Mouse (Mus musculus) MEL (cell line): ENCODE measurements around the gene Slc25a11. TPM values are rescaled to one million over a fixed set of nuclear protein-coding genes. Genes with fewer than 3 reads are reported as not detected.

Source experiments
- DNase-seq: peaks from one replicate; pipeline ENCODE4 v3.0.0; 2011; ENCODE audit warnings: low read depth, low spot score
- H3K27ac ChIP-seq: 2 replicates; pipeline ENCODE4 v1.5.1; 2012; ENCODE audit warnings: low read depth, mild to moderate bottlenecking, control low read depth, low read length, moderate library complexity; ENCODE audit not compliant: control insufficient read depth
- H3K27me3 ChIP-seq, 2 experiments: fragments of 150-350 bp in 1 of 2; sonication (generic) in 1 of 2; 2 replicates each; pipeline ENCODE4 v1.6.1; 2012; ENCODE audit warnings: low read length in 2 of 2, mild to moderate bottlenecking in 2 of 2, improper control_type of control experiment in 1 of 2, moderate library complexity in 1 of 2; ENCODE audit not compliant: insufficient read depth in 2 of 2, control insufficient read depth in 1 of 2
- H3K36me3 ChIP-seq, 2 experiments: 2 replicates each; pipeline ENCODE4 v1.6.1; 2012 to 2014; ENCODE audit warnings: low read length in 2 of 2, improper control_type of control experiment in 1 of 2, inconsistent platforms in 1 of 2, mild to moderate bottlenecking in 1 of 2; ENCODE audit not compliant: insufficient read depth in 2 of 2, control insufficient read depth in 1 of 2
- H3K4me1 ChIP-seq, 2 experiments: fragments of 150-350 bp in 1 of 2; sonication (generic) in 1 of 2; 2 replicates each; pipeline ENCODE4 v1.6.1; 2012; ENCODE audit warnings: low read length in 2 of 2, improper control_type of control experiment in 1 of 2, mild to moderate bottlenecking in 1 of 2; ENCODE audit not compliant: insufficient read depth in 2 of 2, control insufficient read depth in 1 of 2
- H3K4me3 ChIP-seq, 2 experiments: fragments of 150-350 bp in 1 of 2; sonication (generic) in 1 of 2; 2 replicates each; pipeline ENCODE4 v1.5.1; 2012; ENCODE audit warnings: low read depth in 2 of 2, low read length in 2 of 2, mild to moderate bottlenecking in 2 of 2, moderate library complexity in 2 of 2, control low read depth in 1 of 2, improper control_type of control experiment in 1 of 2; ENCODE audit not compliant: control insufficient read depth in 1 of 2, insufficient read depth in 1 of 2
- H3K79me2 ChIP-seq: 2 replicates; pipeline ENCODE4 v1.6.1; 2012; ENCODE audit warnings: mild to moderate bottlenecking, low read length, moderate library complexity; ENCODE audit not compliant: control insufficient read depth, poor library complexity, insufficient read depth
- H3K9ac ChIP-seq: 2 replicates; pipeline ENCODE4 v1.6.1; 2012; ENCODE audit warnings: low read depth, mild to moderate bottlenecking, control low read depth, low read length, moderate library complexity; ENCODE audit not compliant: control insufficient read depth, poor library complexity, severe bottlenecking
- H3K9me3 ChIP-seq: fragments of 150-350 bp; sonication (generic); replicated peaks from 2 replicates; pipeline ENCODE4 v1.6.1; 2012; ENCODE audit warnings: mild to moderate bottlenecking, low read length, improper control_type of control experiment, moderate library complexity; ENCODE audit not compliant: insufficient read depth
- CHD1 ChIP-seq: IDR thresholded peaks from 2 replicates; pipeline ENCODE4 v1.6.1; 2012; ENCODE audit warnings: low read depth, mild to moderate bottlenecking, inconsistent platforms, low read length, improper control_type of control experiment
- CTCF ChIP-seq, 3 experiments: IDR thresholded peaks in 2 of 3; conservative IDR thresholded peaks in 1 of 3; 2 replicates each; pipeline ENCODE4 v1.5.1; 2011 to 2012; ENCODE audit warnings: low read length in 3 of 3, low read depth in 2 of 3, mild to moderate bottlenecking in 2 of 3, improper control_type of control experiment in 1 of 3, inconsistent platforms in 1 of 3, mixed read lengths in 1 of 3, moderate library complexity in 1 of 3; ENCODE audit not compliant: control insufficient read depth in 1 of 3, insufficient read depth in 1 of 3, poor library complexity in 1 of 3, severe bottlenecking in 1 of 3
- EP300 ChIP-seq, 2 experiments: IDR thresholded peaks; 2 replicates each; pipeline ENCODE4 v1.6.1; 2011; ENCODE audit warnings: improper control_type of control experiment in 2 of 2, low read length in 2 of 2, low read depth in 1 of 2, mild to moderate bottlenecking in 1 of 2
- HCFC1 ChIP-seq: IDR thresholded peaks from 2 replicates; pipeline ENCODE4 v1.6.1; 2012; ENCODE audit warnings: low read depth, mild to moderate bottlenecking, inconsistent platforms, low read length, improper control_type of control experiment, moderate library complexity
- JUND ChIP-seq: IDR thresholded peaks from 2 replicates; pipeline ENCODE4 v1.6.1; 2011; ENCODE audit warnings: low read depth, mild to moderate bottlenecking, improper control_type of control experiment, low read length
- MAX ChIP-seq: IDR thresholded peaks from 2 replicates; pipeline ENCODE4 v1.6.1; 2011; ENCODE audit warnings: low read length, improper control_type of control experiment
- MYC ChIP-seq: IDR thresholded peaks from 2 replicates; pipeline ENCODE4 v1.6.1; 2011; ENCODE audit warnings: low read depth, mild to moderate bottlenecking, low read length, improper control_type of control experiment, moderate library complexity
- NELFE ChIP-seq: IDR thresholded peaks from 2 replicates; pipeline ENCODE4 v1.6.1; 2011; ENCODE audit warnings: low read depth, low read length, improper control_type of control experiment
- POLR2A ChIP-seq, 2 experiments: IDR thresholded peaks; 2 replicates each; pipeline ENCODE4 v1.6.1; 2011 to 2012; ENCODE audit warnings: low read length in 2 of 2, mild to moderate bottlenecking in 2 of 2, control low read depth in 1 of 2, improper control_type of control experiment in 1 of 2, low read depth in 1 of 2, moderate library complexity in 1 of 2; ENCODE audit not compliant: control insufficient read depth in 1 of 2, insufficient read depth in 1 of 2, poor library complexity in 1 of 2
- RCOR1 ChIP-seq: IDR thresholded peaks from 2 replicates; pipeline ENCODE4 v1.6.1; 2012; ENCODE audit warnings: low read depth, mild to moderate bottlenecking, inconsistent platforms, low read length, improper control_type of control experiment
- polyA plus RNA-seq, 2 experiments: library from polyadenylated mRNA; stranded (reverse) in 1 of 2; unstranded in 1 of 2; fragments of >175 nt in 1 of 2; fragments of >200 nt in 1 of 2; gene quantifications; 2 replicates each; pipeline versions ENCODE4 v1.2.1 to v1.2.4; 2012; ENCODE audit warnings: low replicate concordance in 2 of 2, low read depth in 1 of 2; ENCODE audit not compliant: insufficient read length in 2 of 2, insufficient read depth in 1 of 2, missing spikeins in 1 of 2
- total RNA-seq: library from RNA; depleted of rRNA; stranded (reverse); fragments of 300-350 nt; gene quantifications from 2 replicates; pipeline ENCODE4 v1.2.3, GENCODE M21; 2012

The Slc25a11 gene
- total and polyA plus RNA-seq, 3 experiments, result 96.3 to 145 (median 114) TPM

- Histone ChIP-seq H3K36me3 (peaks cover 1 to 11% of the 10 kb centered on the region in 2 experiments; a peak in 2 of 4 replicates), H3K4me3 (peak overlapping the region; percentile 71 to 72), H3K9ac (peak overlapping the region; percentile 82), H3K27ac (peak overlapping the region; percentile 86), H3K9me3 (no peaks in the 10 kb centered on the region), H3K79me2 (peaks cover 18% of the 10 kb centered on the region), H3K4me1 (peaks cover 2 to 24% of the 10 kb centered on the region in 2 experiments; a peak in 3 of 4 replicates), H3K27me3 (no peaks in the 10 kb centered on the region)
- TF ChIP-seq HCFC1, result no peak
- no peak for TF ChIP-seq CHD1
- no peak for DNase-seq
These were observed 20.2 kb upstream of the Slc25a11 start for GRCm38 (mm10) chr11:70667271-70668150.

- peaks cover 18% of the 10 kb centered on the region for H3K79me2 ChIP-seq
- H3K36me3 ChIP-seq, result peaks cover 1 to 7% of the 10 kb centered on the region in 2 experiments; a peak in 3 of 4 replicates
- no peak overlapping the region for H3K9ac ChIP-seq
- H3K4me3 ChIP-seq, result no peak overlapping the region
- H3K4me1 ChIP-seq, result peaks cover 2 to 18% of the 10 kb centered on the region in 2 experiments; a peak in 3 of 4 replicates
- no peaks in the 10 kb centered on the region for H3K9me3 ChIP-seq
- H3K27me3 ChIP-seq, result no peaks in the 10 kb centered on the region
- TF ChIP-seq EP300 (IDR thresholded peaks at IDR 0.05; ENCODE audit: low read depth in 1 of 2, low read length in 2 of 2), result no peak
- TF ChIP-seq CHD1, result no peak
- TF ChIP-seq MAX, result no peak
- no peak for TF ChIP-seq JUND
- no peak for TF ChIP-seq MYC
- no peak for TF ChIP-seq POLR2A (IDR thresholded peaks at IDR 0.05; ENCODE audit: control insufficient read depth in 1 of 2, insufficient read depth in 1 of 2, low read depth in 1 of 2, low read length in 2 of 2, poor library complexity in 1 of 2)
- TF ChIP-seq RCOR1, result no peak
- TF ChIP-seq, all 39 proteins: peak for 0
- no peak for DNase-seq
- H3K27ac ChIP-seq, result no peak overlapping the region
These were observed 19.4 kb upstream of the Slc25a11 start for GRCm38 (mm10) chr11:70666687-70667086.

GRCm38 (mm10) chr11:70664741-70665140 is 17.5 kb upstream of the Slc25a11 start:
- no peak for DNase-seq
- Histone ChIP-seq H3K9ac (no peak overlapping the region), H3K4me3 (no peak overlapping the region), H3K36me3 (peaks cover 1 to 5% of the 10 kb centered on the region in 2 experiments; a peak in 3 of 4 replicates), H3K4me1 (peaks cover 2 to 9% of the 10 kb centered on the region in 2 experiments; a peak in 3 of 4 replicates), H3K9me3 (no peaks in the 10 kb centered on the region), H3K27ac (no peak overlapping the region), H3K27me3 (no peaks in the 10 kb centered on the region), H3K79me2 (peaks cover 17% of the 10 kb centered on the region)
- TF ChIP-seq NELFE (no peak), EP300 (IDR thresholded peaks at IDR 0.05; ENCODE audit: low read depth in 1 of 2, low read length in 2 of 2) (no peak), CTCF (IDR thresholded peaks at IDR 0.05 in 2 of 3, conservative IDR thresholded peaks at IDR 0.05 in 1 of 3; ENCODE audit: control insufficient read depth in 1 of 3, insufficient read depth in 1 of 3, low read depth in 2 of 3, low read length in 3 of 3, poor library complexity in 1 of 3, severe bottlenecking in 1 of 3) (peak in 1 of 3 experiments; percentile 29; a peak in 1 of 6 replicates)
